Mouse (Mus musculus) hindbrain, embryonic 12.5 days (tissue): Measurements from ENCODE around the gene Tgfbr1. TPM values are rescaled to one million over a fixed set of nuclear protein-coding genes. Genes with fewer than 3 reads are reported as not detected.

ENCODE experiments used
- polyA plus RNA-seq: library from polyadenylated mRNA; unstranded; fragments of >200 nt; fragmentation: Nextera tagmentation; extraction: Ambion mirVana; gene quantifications from 2 replicates; pipeline ENCODE4 v1.2.1, GENCODE M21; 2016

Gene Tgfbr1
- polyA plus RNA-seq, 1 experiment from 2014 or later: 96.7 TPM

Other genes with a start within 250 kb of the Tgfbr1 start
- 7.3 and 9.2 TPM in 2 replicates for gene Col15a1, start 145.1 kb upstream of the Tgfbr1 start, polyA plus RNA-seq
- gene Alg2, start 121.1 kb downstream of the Tgfbr1 start, polyA plus RNA-seq: 196 and 206 TPM in 2 replicates
- 312 and 347 TPM in 2 replicates for gene Sec61b, start 121.4 kb downstream of the Tgfbr1 start, polyA plus RNA-seq